Mouse (Mus musculus) embryonic facial prominence, embryonic 14.5 days (tissue): ENCODE results near the gene Cryge. TPM values are rescaled to one million over a fixed set of nuclear protein-coding genes. Genes with fewer than 3 reads are reported as not detected.

ENCODE experiments used
- ATAC-seq: fragments of 200-750 bp; cut with Nextera tagmentation; 2 replicates; pipeline ENCODE4 v1.8.0; 2017; ENCODE audit warnings: low read depth, moderate number of reproducible peaks, moderate TSS enrichment
- DNase-seq: peaks from one replicate; pipeline ENCODE4 v3.0.0-alpha.2; 2015; ENCODE audit warnings: low spot score
- H3K27ac ChIP-seq: fragments of 300-500 bp; sonication (generic); replicated peaks from 2 replicates; pipeline ENCODE4 v1.5.1; 2014; ENCODE audit warnings: low read depth, mild to moderate bottlenecking, low read length, moderate library complexity
- H3K27me3 ChIP-seq: fragments of 300-500 bp; sonication (generic); replicated peaks from 2 replicates; pipeline ENCODE4 v1.6.1; 2014; ENCODE audit warnings: low read length; ENCODE audit not compliant: control insufficient read depth, insufficient read depth
- H3K36me3 ChIP-seq: fragments of 300-500 bp; sonication (generic); 2 replicates; pipeline ENCODE4 v1.6.1; 2014; ENCODE audit warnings: low read length, mixed read lengths; ENCODE audit not compliant: control insufficient read depth, insufficient read depth
- H3K4me1 ChIP-seq: fragments of 300-500 bp; sonication (generic); 2 replicates; pipeline ENCODE4 v1.6.1; 2014; ENCODE audit warnings: antibody characterized with exemption, low read length; ENCODE audit not compliant: control insufficient read depth, insufficient read depth
- H3K4me2 ChIP-seq: fragments of 300-500 bp; sonication (generic); 2 replicates; pipeline ENCODE4 v1.6.1; 2014; ENCODE audit warnings: low read depth, mild to moderate bottlenecking, low read length, moderate library complexity, mixed read lengths
- H3K4me3 ChIP-seq: fragments of 300-500 bp; sonication (generic); 2 replicates; pipeline ENCODE4 v1.5.1; 2014; ENCODE audit warnings: low read depth, mild to moderate bottlenecking, low read length
- H3K9ac ChIP-seq: fragments of 300-500 bp; sonication (generic); 2 replicates; pipeline ENCODE4 v1.6.1; 2014; ENCODE audit warnings: low read depth, mild to moderate bottlenecking, low read length, moderate library complexity, mixed read lengths
- H3K9me3 ChIP-seq: fragments of 300-500 bp; sonication (generic); 2 replicates; pipeline ENCODE4 v1.6.1; 2016; ENCODE audit warnings: low read length; ENCODE audit not compliant: control insufficient read depth
- WGBS: fragments of 180-500 bp; shearing (Covaris S2); extraction: QIAGEN DNeasy Blood & Tissue Kit; methylation state at CpG from one replicate; pipeline ENCODE4 v1.1.7; 2014; 5-methylcytosine and 5-hydroxymethylcytosine counted together
- polyA plus RNA-seq: library from polyadenylated mRNA; unstranded; fragments of >200 nt; fragmentation: Nextera tagmentation; extraction: Ambion mirVana; gene quantifications from 2 replicates; pipeline ENCODE4 v1.2.1, GENCODE M21; 2014

Cryge gene
- polyA plus RNA-seq, 1 experiment from 2014 or later = 0.29 TPM

DNA sequence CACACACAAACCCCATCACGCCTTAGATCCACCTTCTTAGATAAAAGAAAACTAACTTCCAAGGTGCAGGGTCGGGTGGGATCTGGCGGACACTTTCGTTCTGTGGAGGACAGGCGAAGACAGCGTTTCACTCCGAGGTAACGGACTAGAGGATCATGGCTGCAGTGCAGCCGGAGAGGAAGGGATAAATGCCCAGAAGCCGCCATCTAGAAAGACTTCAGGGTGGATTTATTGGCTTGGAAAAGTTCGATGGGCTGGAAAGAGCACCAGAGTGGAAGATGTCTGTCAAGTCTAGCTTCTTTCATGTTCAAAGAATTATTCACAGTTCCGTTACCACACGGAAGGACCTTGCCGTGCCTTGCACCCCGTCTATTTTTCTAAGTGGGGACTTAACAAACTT lies 13.3 kb upstream of the Cryge start:
- no peak for ATAC-seq
- H3K9ac ChIP-seq = no peak overlapping the region
- H3K4me3 ChIP-seq = no peak overlapping the region
- H3K27me3 ChIP-seq = no peaks in the 10 kb centered on the region
- H3K9me3 ChIP-seq = no peaks in the 10 kb centered on the region
- H3K4me2 ChIP-seq = no peak overlapping the region
- 83% methylated on average over 15 of the region's 15 CpGs for WGBS
- no peaks in the 10 kb centered on the region for H3K36me3 ChIP-seq
- no peak overlapping the region for H3K27ac ChIP-seq
- no peaks in the 10 kb centered on the region for H3K4me1 ChIP-seq
- no peak for DNase-seq

DNA sequence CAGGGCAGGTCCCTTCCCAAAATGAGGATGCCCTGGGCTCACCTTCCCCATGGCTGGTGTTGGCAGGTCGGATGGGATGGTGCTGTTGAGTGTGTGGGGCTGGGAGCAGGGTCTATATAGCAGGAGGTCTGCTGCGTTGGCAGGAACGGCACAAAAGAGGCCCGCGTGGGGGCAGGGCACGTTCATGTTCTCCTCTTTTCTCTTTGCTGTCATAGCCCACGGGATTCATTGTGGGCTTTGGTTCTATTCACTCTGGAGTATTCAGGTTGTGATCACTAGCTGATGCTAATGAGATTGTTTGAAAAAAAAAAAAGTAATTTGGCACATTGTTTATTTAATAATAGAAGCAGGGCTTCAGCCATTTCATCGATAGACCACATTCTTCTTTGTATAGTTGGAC lies 12.4 kb upstream of the Cryge start, which contains the start of gene Crygd:
Gene Crygd (minus strand): TSS at position 101 of the 400 bp plus-strand sequence.
- Histone ChIP-seq H3K4me3 (no peak within 1 kb of the TSS), H3K27ac (no peak within 1 kb of the TSS), H3K9me3 (no peaks in the 10 kb centered on the region), H3K4me1 (no peaks in the 10 kb centered on the region), H3K27me3 (no peaks in the 10 kb centered on the region), H3K4me2 (no peak within 1 kb of the TSS), H3K9ac (no peak within 1 kb of the TSS), H3K36me3 (no peaks in the 10 kb centered on the region)
- WGBS = 88% methylated on average over 8 of the region's 8 CpGs
- no peak for ATAC-seq
- DNase-seq = no peak

DNA sequence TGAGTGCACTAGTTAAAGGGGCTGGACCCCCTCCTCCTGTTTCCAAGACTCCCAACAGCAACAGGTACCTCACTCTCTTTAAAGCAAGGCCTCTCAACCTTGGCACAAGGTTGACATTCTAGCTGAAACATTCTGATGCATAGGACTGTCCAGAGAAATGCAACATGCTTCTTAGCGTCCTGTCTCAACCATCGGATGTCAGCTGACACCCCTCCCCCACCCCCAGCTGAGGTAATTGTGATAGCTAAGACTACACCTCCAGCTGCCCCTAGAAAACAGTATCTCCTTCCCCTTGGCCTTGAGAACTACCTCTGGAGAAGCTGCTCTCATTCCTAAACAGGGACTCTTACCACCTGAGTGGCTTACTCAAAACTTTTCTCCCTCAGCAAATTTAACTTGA lies 1.2 kb upstream of the Cryge start:
- 27% methylated on average over 2 of the region's 2 CpGs for WGBS
- H3K4me3 ChIP-seq = no peak overlapping the region

DNA sequence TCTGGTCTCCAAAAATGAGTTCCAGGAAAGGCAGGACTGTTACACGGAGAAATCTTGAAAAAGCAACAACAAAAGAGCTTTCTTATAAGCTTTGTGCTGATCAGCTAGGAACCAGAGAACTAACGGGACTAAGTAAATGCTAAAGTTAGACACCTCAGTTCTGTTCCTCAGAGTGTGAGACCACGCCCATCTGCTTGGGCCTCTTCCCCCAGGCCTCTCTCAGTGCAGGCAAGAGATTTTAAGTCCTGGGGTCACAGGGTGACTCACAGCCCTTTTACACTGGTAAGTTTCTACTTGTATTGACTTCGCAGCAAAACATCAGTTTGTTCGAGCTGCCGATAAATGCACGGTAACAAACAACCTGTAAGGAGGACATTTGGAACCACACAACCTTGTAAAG lies 747 bp upstream of the Cryge start:
- Histone ChIP-seq H3K4me1 (no peaks in the 10 kb centered on the region), H3K9ac (no peak overlapping the region), H3K4me3 (no peak overlapping the region), H3K36me3 (no peaks in the 10 kb centered on the region), H3K9me3 (no peaks in the 10 kb centered on the region), H3K4me2 (no peak overlapping the region), H3K27ac (no peak overlapping the region), H3K27me3 (no peaks in the 10 kb centered on the region)
- DNase-seq (no peak), ATAC-seq (no peak)
- 63% methylated on average over 7 of the region's 7 CpGs for WGBS

More for the DNA sequence above, 1.2 kb upstream of the Cryge start:
- no peaks in the 10 kb centered on the region for H3K36me3 ChIP-seq
- H3K4me1 ChIP-seq = no peaks in the 10 kb centered on the region
- DNase-seq (no peak), ATAC-seq (no peak)
- no peak overlapping the region for H3K4me2 ChIP-seq
- no peak overlapping the region for H3K9ac ChIP-seq
- H3K27ac ChIP-seq = no peak overlapping the region
- no peaks in the 10 kb centered on the region for H3K27me3 ChIP-seq
- no peaks in the 10 kb centered on the region for H3K9me3 ChIP-seq

DNA sequence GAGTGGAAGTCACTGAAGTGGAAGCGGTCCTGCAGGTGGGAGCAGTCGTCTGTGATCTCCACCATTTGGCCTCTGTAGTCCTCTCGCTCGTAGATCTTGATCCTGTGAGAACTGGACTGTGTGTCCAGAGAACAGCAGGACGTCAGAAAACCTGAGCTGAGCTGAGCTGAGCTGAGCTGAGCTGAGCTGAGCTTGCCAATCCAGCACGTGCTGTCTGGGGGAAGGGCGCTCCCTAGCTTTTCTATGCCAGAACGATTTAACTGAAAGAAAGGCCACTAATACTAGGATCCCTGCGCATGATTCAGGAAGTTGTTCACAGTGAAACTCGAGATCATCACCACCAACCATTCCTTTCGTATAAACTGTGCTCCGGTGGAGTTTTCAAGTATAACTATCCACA lies 2.2 kb downstream of the Cryge start:
- no peak overlapping the region for H3K9ac ChIP-seq
- peak; percentile 79 for ATAC-seq
- 34% methylated on average over 12 of the region's 12 CpGs for WGBS
- DNase-seq = peak; percentile 62
- H3K9me3 ChIP-seq = no peaks in the 10 kb centered on the region
- H3K27me3 ChIP-seq = no peaks in the 10 kb centered on the region
- no peaks in the 10 kb centered on the region for H3K36me3 ChIP-seq
- no peaks in the 10 kb centered on the region for H3K4me1 ChIP-seq
- no peak overlapping the region for H3K27ac ChIP-seq
- H3K4me2 ChIP-seq = no peak overlapping the region
- H3K4me3 ChIP-seq = no peak overlapping the region

DNA sequence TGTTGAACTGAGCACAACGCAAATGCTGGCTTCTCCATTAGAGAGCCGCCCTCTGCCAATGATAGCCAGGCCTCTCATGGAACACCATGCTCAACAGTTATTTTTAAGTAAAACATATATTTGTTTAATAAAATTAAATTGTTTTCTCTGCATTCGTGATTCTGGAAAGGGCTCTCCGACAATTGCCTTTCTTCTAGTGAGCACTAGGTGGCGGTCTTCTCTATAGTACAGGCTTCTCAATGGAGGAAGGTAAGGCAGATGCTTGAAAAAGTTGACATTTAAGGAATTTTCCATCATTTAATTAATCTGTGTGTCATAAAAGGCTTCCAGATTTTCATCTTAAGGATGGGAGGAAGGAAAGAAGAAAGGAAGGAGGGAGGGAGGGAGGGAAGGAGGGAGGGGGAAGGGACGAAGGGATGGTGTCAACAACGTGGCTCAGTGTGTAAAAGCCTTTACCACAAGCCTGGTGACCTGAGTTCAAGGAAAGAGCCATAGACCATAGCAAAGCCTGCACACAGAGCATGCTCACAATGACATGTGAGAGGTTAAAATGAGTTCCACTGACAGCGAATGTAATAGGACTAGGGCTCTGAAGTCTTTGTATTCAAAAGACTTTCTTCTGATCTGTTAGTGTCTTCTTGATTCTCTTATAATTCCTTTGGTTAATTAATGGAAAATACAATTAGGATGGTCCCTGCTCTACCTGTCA lies 4.4 kb downstream of the Cryge start:
- H3K9me3 ChIP-seq = no peaks in the 10 kb centered on the region
- no peak overlapping the region for H3K27ac ChIP-seq
- ATAC-seq (no peak), DNase-seq (peak; percentile 48)
- H3K36me3 ChIP-seq = no peaks in the 10 kb centered on the region
- no peaks in the 10 kb centered on the region for H3K27me3 ChIP-seq
- peak overlapping the region; percentile 10; the same call in 1 of the 2 replicates for H3K4me2 ChIP-seq
- H3K4me3 ChIP-seq = no peak overlapping the region
- WGBS = 40% methylated on average over 8 of the region's 8 CpGs
- no peak overlapping the region for H3K9ac ChIP-seq
- no peaks in the 10 kb centered on the region for H3K4me1 ChIP-seq

DNA sequence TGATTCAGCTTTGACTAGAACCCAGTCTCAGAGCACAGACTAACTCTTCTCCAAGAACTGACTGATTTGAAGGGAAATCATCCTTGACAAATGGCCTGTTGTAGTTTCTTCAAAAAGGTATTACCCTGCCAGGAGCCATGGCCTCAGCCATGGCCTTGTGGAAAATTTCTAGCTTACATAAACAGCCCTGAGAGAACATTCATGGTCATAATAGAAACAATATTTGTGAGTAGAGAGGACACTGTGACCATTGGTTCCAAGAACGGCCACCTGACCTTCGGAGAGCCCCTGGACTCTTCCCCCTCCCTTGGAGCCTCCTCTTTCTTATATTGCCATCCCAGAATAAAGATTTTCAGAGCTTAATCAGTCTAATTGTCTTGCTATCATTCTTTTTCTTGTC lies 7.5 kb downstream of the Cryge start:
- WGBS = 85% methylated on average over 2 of the region's 2 CpGs
- Histone ChIP-seq H3K27ac (no peak overlapping the region), H3K27me3 (no peaks in the 10 kb centered on the region), H3K9me3 (no peaks in the 10 kb centered on the region), H3K9ac (no peak overlapping the region), H3K4me2 (no peak overlapping the region), H3K4me1 (no peaks in the 10 kb centered on the region), H3K36me3 (no peaks in the 10 kb centered on the region), H3K4me3 (no peak overlapping the region)
- DNase-seq (no peak), ATAC-seq (no peak)

DNA sequence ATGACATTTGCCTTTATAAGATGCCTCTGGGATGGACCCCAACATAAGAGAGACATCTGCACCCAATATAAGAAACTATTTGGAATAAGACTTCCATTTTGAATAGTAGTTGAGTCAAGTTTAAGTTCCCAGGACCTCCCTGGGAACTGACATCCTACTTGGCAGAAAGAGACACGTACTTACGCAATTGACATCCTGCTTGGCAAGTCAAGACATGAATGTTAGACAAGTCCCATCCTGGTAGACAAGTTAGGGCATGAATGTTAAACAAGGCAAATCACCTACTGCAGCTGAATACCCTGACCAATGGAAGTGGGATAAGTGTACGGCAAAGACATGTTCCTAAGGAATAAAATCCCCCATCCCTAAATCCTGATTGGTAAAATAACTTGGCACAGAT lies 9.1 kb downstream of the Cryge start:
- Histone ChIP-seq H3K27me3 (no peaks in the 10 kb centered on the region), H3K4me1 (no peaks in the 10 kb centered on the region)
- no peak for ATAC-seq

DNA sequence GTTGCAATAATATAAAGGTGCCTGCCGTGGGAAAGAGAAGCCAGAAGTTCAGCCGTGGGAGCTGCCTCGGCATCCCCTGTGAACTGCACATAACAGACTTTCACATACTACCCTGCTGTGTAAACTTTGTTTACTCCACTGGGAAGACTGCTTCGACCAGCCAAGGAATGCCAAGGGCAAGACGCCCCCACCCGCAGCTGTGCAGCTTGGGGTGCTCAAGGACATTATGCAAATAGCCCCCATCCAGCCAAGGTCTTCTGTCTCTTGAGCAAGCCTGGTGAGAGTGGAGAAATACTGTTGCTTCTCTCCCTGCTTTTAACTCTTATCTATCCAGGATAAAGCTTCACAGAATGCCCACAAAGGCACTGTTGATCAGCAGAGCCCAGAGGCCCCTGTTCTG lies 10.1 kb downstream of the Cryge start:
- no peaks in the 10 kb centered on the region for H3K36me3 ChIP-seq
- H3K27ac ChIP-seq = no peak overlapping the region
- no peaks in the 10 kb centered on the region for H3K27me3 ChIP-seq
- no peak overlapping the region for H3K4me2 ChIP-seq
- no peaks in the 10 kb centered on the region for H3K4me1 ChIP-seq
- H3K4me3 ChIP-seq = no peak overlapping the region
- WGBS = 70% methylated on average over 6 of the region's 6 CpGs
- H3K9ac ChIP-seq = no peak overlapping the region
- no peaks in the 10 kb centered on the region for H3K9me3 ChIP-seq
- DNase-seq = no peak
- ATAC-seq = no peak

More for the DNA sequence above, 9.1 kb downstream of the Cryge start:
- DNase-seq = no peak
- H3K36me3 ChIP-seq = no peaks in the 10 kb centered on the region
- H3K9ac ChIP-seq = no peak overlapping the region
- no peak overlapping the region for H3K4me2 ChIP-seq
- no peak overlapping the region for H3K27ac ChIP-seq
- no peak overlapping the region for H3K4me3 ChIP-seq
- WGBS = 88% methylated on average over 3 of the region's 3 CpGs
- H3K9me3 ChIP-seq = no peaks in the 10 kb centered on the region
